In genomic region chr17:31598593-31598992, GRCm38 (mm10) we compare ENCODE assay signal across 25 mouse cellular contexts. TPM values are rescaled to one million over a fixed set of nuclear protein-coding genes. Genes with fewer than 3 reads are reported as not detected.
DNase-seq lines count a peak whose midpoint lies in the region; ATAC-seq and TF ChIP-seq lines count a peak whose summit lies in the region.
"Had no signal": no experiment of that assay in that cellular context is flagged by ENCODE, and none has a peak within 500 bp of the region (broad histone marks: within the 10 kb centered on the region; RNA-seq: fewer than 3 reads in every experiment).

No protein-coding gene starts in this region.

- H3K79me2 ChIP-seq in liver, adult 2 months (ENCODE audit: control insufficient read depth, insufficient read depth, low read length): no peaks in the 10 kb centered on the region

- no peak for TF ChIP-seq CTCF in kidney, adult 2 months (conservative IDR thresholded peaks at IDR 0.05; ENCODE audit: insufficient read depth, insufficient read length, low read depth, low read length)
- TF ChIP-seq CTCF in liver, adult 2 months (IDR thresholded peaks at IDR 0.05; ENCODE audit: low read depth, low read length): no peak

- H3K9ac ChIP-seq in hindbrain, embryonic 13.5 days: 0 out of 2 replicates have a peak overlapping the region, but pooled peaks have one; percentile 3
- no peak overlapping the region for H3K9ac ChIP-seq in hindbrain, embryonic 16.5 days (ENCODE audit: low read depth, low read length)
- no peak overlapping the region for H3K9ac ChIP-seq in kidney, embryonic 15.5 days
- H3K9ac ChIP-seq in liver, adult 2 months (ENCODE audit: low read depth, low read length): no peak overlapping the region
- no peak overlapping the region for H3K9ac ChIP-seq in liver, embryonic 11.5 days (ENCODE audit: low read depth, low read length)
- H3K9ac ChIP-seq in midbrain, embryonic 14.5 days (replicated peaks; ENCODE audit: low read length): no peak overlapping the region
- H3K9ac ChIP-seq: forebrain, embryonic 13.5 days; heart, embryonic 13.5 days; hindbrain, embryonic 15.5 days had no signal

- peaks cover 88% of the 10 kb centered on the region for H3K36me3 ChIP-seq in hindbrain, embryonic 13.5 days
- H3K36me3 ChIP-seq in hindbrain, embryonic 16.5 days (ENCODE audit: control insufficient read depth, insufficient read depth, low read length): peaks cover 14% of the 10 kb centered on the region; the same call in 1 of the 2 replicates
- no peaks in the 10 kb centered on the region for H3K36me3 ChIP-seq in kidney, adult 2 months (ENCODE audit: control insufficient read depth, insufficient read depth, low read length)
- H3K36me3 ChIP-seq in kidney, embryonic 15.5 days: peaks cover 83% of the 10 kb centered on the region
- H3K36me3 ChIP-seq in liver, adult 2 months (ENCODE audit: control insufficient read depth, insufficient read depth, low read length): peaks cover 12% of the 10 kb centered on the region; the same call in 1 of the 2 replicates
- peaks cover 9% of the 10 kb centered on the region; the same call in 1 of the 2 replicates for H3K36me3 ChIP-seq in liver, embryonic 11.5 days (ENCODE audit: control insufficient read depth, insufficient read depth, low read length)
- H3K36me3 ChIP-seq in midbrain, embryonic 14.5 days (ENCODE audit: control insufficient read depth, insufficient read depth, low read length): peaks cover 51% of the 10 kb centered on the region

- DNase-seq in kidney, adult 2 months: peak; percentile 43
- DNase-seq in liver, adult 2 months (ENCODE audit: extremely low read depth, low read depth, low spot score): peak; percentile 57
- DNase-seq in liver, embryonic 11.5 days (ENCODE audit: low spot score): no peak
- DNase-seq in midbrain, embryonic 14.5 days: no peak
- DNase-seq: adrenal gland, adult 8-10 months; cerebellum, adult 11-12 months; cerebellum, adult 8-10 months; cerebellum, postnatal 10 days; cerebellum, postnatal 36 days; embryo, embryonic 11 days; gastrocnemius, postnatal 10 days; gastrocnemius, postnatal 36 days; heart, adult 2 months; heart, postnatal 14 days; heart, postnatal 4 days had no signal

- no peaks in the 10 kb centered on the region for H3K9me3 ChIP-seq in hindbrain, embryonic 13.5 days
- no peaks in the 10 kb centered on the region for H3K9me3 ChIP-seq in hindbrain, embryonic 16.5 days (ENCODE audit: control insufficient read depth, low read length)
- H3K9me3 ChIP-seq in kidney, embryonic 15.5 days (replicated peaks): no peaks in the 10 kb centered on the region
- H3K9me3 ChIP-seq in liver, embryonic 11.5 days (ENCODE audit: control insufficient read depth, low read length): no peaks in the 10 kb centered on the region
- H3K9me3 ChIP-seq in midbrain, embryonic 14.5 days (ENCODE audit: control insufficient read depth, low read length): no peaks in the 10 kb centered on the region
- H3K9me3 ChIP-seq: forebrain, embryonic 10.5 days; forebrain, embryonic 13.5 days; heart, embryonic 10.5 days; heart, embryonic 13.5 days; hindbrain, embryonic 15.5 days had no signal

- no peak overlapping the region for H3K27ac ChIP-seq in hindbrain, embryonic 13.5 days
- H3K27ac ChIP-seq in hindbrain, embryonic 16.5 days (ENCODE audit: low read depth, low read length): no peak overlapping the region
- no peak overlapping the region for H3K27ac ChIP-seq in kidney, adult 2 months (ENCODE audit: insufficient read depth, low read depth, low read length)
- H3K27ac ChIP-seq in kidney, embryonic 15.5 days: no peak overlapping the region
- H3K27ac ChIP-seq in liver, adult 2 months (replicated peaks; ENCODE audit: insufficient read depth, low read depth, low read length): no peak overlapping the region
- H3K27ac ChIP-seq in liver, embryonic 11.5 days (ENCODE audit: low read depth, low read length): no peak overlapping the region
- H3K27ac ChIP-seq in midbrain, embryonic 14.5 days (replicated peaks; ENCODE audit: low read depth, low read length): no peak overlapping the region
- H3K27ac ChIP-seq: forebrain, embryonic 10.5 days; forebrain, embryonic 13.5 days; heart, adult 2 months; heart, embryonic 10.5 days; heart, embryonic 13.5 days; hindbrain, embryonic 15.5 days had no signal

- H3K4me3 ChIP-seq in hindbrain, embryonic 13.5 days: no peak overlapping the region
- H3K4me3 ChIP-seq in hindbrain, embryonic 16.5 days (ENCODE audit: low read length): no peak overlapping the region
- no peak overlapping the region for H3K4me3 ChIP-seq in kidney, adult 2 months (ENCODE audit: insufficient read depth, low read depth, low read length)
- H3K4me3 ChIP-seq in kidney, embryonic 15.5 days (replicated peaks): no peak overlapping the region
- H3K4me3 ChIP-seq in liver, adult 2 months (ENCODE audit: insufficient read depth, low read depth, low read length): no peak overlapping the region
- H3K4me3 ChIP-seq in liver, embryonic 11.5 days (ENCODE audit: low read depth, low read length): no peak overlapping the region
- no peak overlapping the region for H3K4me3 ChIP-seq in midbrain, embryonic 14.5 days (replicated peaks; ENCODE audit: low read depth, low read length)
- H3K4me3 ChIP-seq: forebrain, embryonic 10.5 days; forebrain, embryonic 13.5 days; heart, adult 2 months; heart, embryonic 10.5 days; heart, embryonic 13.5 days; hindbrain, embryonic 15.5 days had no signal

- no peaks in the 10 kb centered on the region for H3K27me3 ChIP-seq in hindbrain, embryonic 13.5 days
- H3K27me3 ChIP-seq in hindbrain, embryonic 16.5 days (replicated peaks; ENCODE audit: control insufficient read depth, insufficient read depth, low read length): no peaks in the 10 kb centered on the region
- H3K27me3 ChIP-seq in kidney, adult 2 months (replicated peaks; ENCODE audit: control insufficient read depth, insufficient read depth, low read length): no peaks in the 10 kb centered on the region
- H3K27me3 ChIP-seq in kidney, embryonic 15.5 days: no peaks in the 10 kb centered on the region
- no peaks in the 10 kb centered on the region for H3K27me3 ChIP-seq in liver, adult 2 months (ENCODE audit: control insufficient read depth, insufficient read depth, low read length)
- H3K27me3 ChIP-seq in liver, embryonic 11.5 days (replicated peaks; ENCODE audit: control insufficient read depth, insufficient read depth, low read length): no peaks in the 10 kb centered on the region
- no peaks in the 10 kb centered on the region for H3K27me3 ChIP-seq in midbrain, embryonic 14.5 days (ENCODE audit: control insufficient read depth, insufficient read depth, low read length)
- H3K27me3 ChIP-seq: forebrain, embryonic 13.5 days; heart, embryonic 13.5 days; hindbrain, embryonic 15.5 days had no signal

- H3K4me1 ChIP-seq in hindbrain, embryonic 13.5 days (replicated peaks): no peaks in the 10 kb centered on the region
- no peaks in the 10 kb centered on the region for H3K4me1 ChIP-seq in hindbrain, embryonic 16.5 days (ENCODE audit: control insufficient read depth, insufficient read depth, low read depth, low read length)
- peaks cover 5% of the 10 kb centered on the region; the same call in 1 of the 2 replicates for H3K4me1 ChIP-seq in kidney, adult 2 months (ENCODE audit: control insufficient read depth, insufficient read depth, low read length)
- no peaks in the 10 kb centered on the region for H3K4me1 ChIP-seq in kidney, embryonic 15.5 days
- H3K4me1 ChIP-seq in liver, adult 2 months (ENCODE audit: control insufficient read depth, insufficient read depth, low read length): no peaks in the 10 kb centered on the region
- no peaks in the 10 kb centered on the region for H3K4me1 ChIP-seq in liver, embryonic 11.5 days (replicated peaks; ENCODE audit: control insufficient read depth, insufficient read depth, low read length)
- H3K4me1 ChIP-seq in midbrain, embryonic 14.5 days (ENCODE audit: control insufficient read depth, insufficient read depth, low read length): no peaks in the 10 kb centered on the region
- H3K4me1 ChIP-seq: forebrain, embryonic 10.5 days; forebrain, embryonic 13.5 days had no signal

- no peak for TF ChIP-seq POLR2A in kidney, adult 2 months (IDR thresholded peaks at IDR 0.05; ENCODE audit: low read depth, low read length)
- TF ChIP-seq POLR2A in liver, adult 2 months (IDR thresholded peaks at IDR 0.05; ENCODE audit: extremely low read depth, insufficient read depth, low read length): no peak

- no peak for ATAC-seq in hindbrain, embryonic 13.5 days (ENCODE audit: low FRiP score)
- no peak for ATAC-seq in hindbrain, embryonic 16.5 days
- no peak for ATAC-seq in kidney, embryonic 15.5 days (replicated peaks; ENCODE audit: low FRiP score)
- no peak for ATAC-seq in liver, embryonic 11.5 days (replicated peaks; ENCODE audit: low FRiP score)
- no peak for ATAC-seq in midbrain, embryonic 14.5 days (ENCODE audit: low FRiP score, low TSS enrichment)
- ATAC-seq: CD4-positive, CD25-positive, alpha-beta regulatory T cell, adult 4 months; forebrain, embryonic 13.5 days; forebrain, embryonic 16.5 days had no signal

- 94% methylated on average over 8 of the region's 8 CpGs for WGBS in hindbrain, embryonic 13.5 days
- 90% methylated on average over 8 of the region's 8 CpGs for WGBS in hindbrain, embryonic 16.5 days
- WGBS in kidney, adult 2 months: 68% methylated on average over 8 of the region's 8 CpGs
- 83% methylated on average over 8 of the region's 8 CpGs for WGBS in kidney, embryonic 15.5 days
- 66% methylated on average over 8 of the region's 8 CpGs for WGBS in liver, adult 2 months
- WGBS in liver, embryonic 11.5 days: 80% methylated on average over 8 of the region's 8 CpGs
- WGBS in midbrain, embryonic 14.5 days: 91% methylated on average over 8 of the region's 8 CpGs

- H3K4me2 ChIP-seq in hindbrain, embryonic 13.5 days: no peak overlapping the region
- no peak overlapping the region for H3K4me2 ChIP-seq in hindbrain, embryonic 16.5 days (ENCODE audit: low read length)
- no peak overlapping the region for H3K4me2 ChIP-seq in kidney, embryonic 15.5 days
- H3K4me2 ChIP-seq in liver, embryonic 11.5 days: no peak overlapping the region
- H3K4me2 ChIP-seq in midbrain, embryonic 14.5 days (ENCODE audit: low read length): no peak overlapping the region
- H3K4me2 ChIP-seq: forebrain, embryonic 13.5 days; heart, embryonic 13.5 days; hindbrain, embryonic 15.5 days had no signal

RNA-seq across cellular contexts. Expression of gene Pknox1, which starts 34.1 kb away (rescaled TPM):
- 42.5 and 48.2 TPM in 2 replicates for polyA plus RNA-seq in hindbrain, embryonic 13.5 days (2015; fragmentation: Nextera tagmentation; extraction: Ambion mirVana)
- 33.0 and 35.1 TPM in 2 replicates for polyA plus RNA-seq in hindbrain, embryonic 16.5 days (2015; fragmentation: Nextera tagmentation; extraction: Ambion mirVana)
- 19.2 and 19.9 TPM in 2 replicates for polyA plus RNA-seq in kidney, adult 2 months (2012; rRNA removed)
- 36.7 and 40.5 TPM in 2 replicates for polyA plus RNA-seq in kidney, embryonic 15.5 days (2015; fragmentation: Nextera tagmentation; extraction: Ambion mirVana)
- total RNA-seq in liver, adult 2 months (2014; rRNA removed): 10.3 and 14.0 TPM in 2 replicates
- 10.7 and 15.5 TPM in 2 replicates for polyA plus RNA-seq in liver, adult 2 months (2012; rRNA removed)
- 25.4 and 25.8 TPM in 2 replicates for polyA plus RNA-seq in liver, embryonic 11.5 days (2014; fragmentation: Nextera tagmentation; extraction: Ambion mirVana)
- 21.1 and 26.0 TPM in 2 replicates for polyA plus RNA-seq in midbrain, embryonic 14.5 days (2014; fragmentation: Nextera tagmentation; extraction: Ambion mirVana)

RNA-seq across cellular contexts. Expression of gene Cbs, which starts 38.4 kb away (rescaled TPM):
- polyA plus RNA-seq in hindbrain, embryonic 13.5 days (2015; fragmentation: Nextera tagmentation; extraction: Ambion mirVana): 4.5 and 4.6 TPM in 2 replicates
- polyA plus RNA-seq in hindbrain, embryonic 16.5 days (2015; fragmentation: Nextera tagmentation; extraction: Ambion mirVana): 12.4 and 17.1 TPM in 2 replicates
- polyA plus RNA-seq in kidney, adult 2 months (2012; rRNA removed): 140 and 154 TPM in 2 replicates
- polyA plus RNA-seq in kidney, embryonic 15.5 days (2015; fragmentation: Nextera tagmentation; extraction: Ambion mirVana): 3.1 and 3.2 TPM in 2 replicates
- 236 and 490 TPM in 2 replicates for total RNA-seq in liver, adult 2 months (2014; rRNA removed)
- 782 and 968 TPM in 2 replicates for polyA plus RNA-seq in liver, adult 2 months (2012; rRNA removed)
- 7.3 and 8.3 TPM in 2 replicates for polyA plus RNA-seq in liver, embryonic 11.5 days (2014; fragmentation: Nextera tagmentation; extraction: Ambion mirVana)
- 4.9 and 5.5 TPM in 2 replicates for polyA plus RNA-seq in midbrain, embryonic 14.5 days (2014; fragmentation: Nextera tagmentation; extraction: Ambion mirVana)

Comparison
In these comparisons a context has a peak if more than half of its experiments do, and no peak if none do; other contexts are left out.
1. DNase-seq: peak in kidney, adult 2 months (single experiment) and liver, adult 2 months (single experiment); none in liver, embryonic 11.5 days (single experiment) and midbrain, embryonic 14.5 days (single experiment).